Mouse (Mus musculus) yolk sac, embryonic 10.5 days (tissue): Measurements from ENCODE around the gene 4933425L06Rik.

ENCODE experiments used
- DNase-seq: peaks from one replicate; pipeline ENCODE4 v3.0.0-alpha.2; 2017; ENCODE audit warnings: low spot score

Gene 4933425L06Rik

GRCm38 (mm10) chr13:105081862-105082261, at the start of gene 4933425L06Rik:
Gene 4933425L06Rik (plus strand): TSS chr13:105082122.
- DNase-seq: no peak

GRCm38 (mm10) chr13:105037816-105038215, 44.1 kb upstream of the 4933425L06Rik start:
- no peak for DNase-seq

- no peak for DNase-seq
These were observed 43.6 kb upstream of the 4933425L06Rik start for GRCm38 (mm10) chr13:105038334-105038733.

- DNase-seq: no peak
These were observed 38.0 kb upstream of the 4933425L06Rik start for GRCm38 (mm10) chr13:105043882-105044281.

- no peak for DNase-seq
These were observed 34.5 kb upstream of the 4933425L06Rik start for GRCm38 (mm10) chr13:105047377-105047776.

- DNase-seq: no peak
These were observed 33.3 kb upstream of the 4933425L06Rik start for GRCm38 (mm10) chr13:105048662-105049061.

- no peak for DNase-seq
These were observed 30.5 kb upstream of the 4933425L06Rik start for GRCm38 (mm10) chr13:105051432-105051831.

GRCm38 (mm10) chr13:105053618-105054017, 28.3 kb upstream of the 4933425L06Rik start:
- no peak for DNase-seq

GRCm38 (mm10) chr13:105054181-105054940, 27.6 kb upstream of the 4933425L06Rik start, which contains the start of gene Rgs7bp:
Gene Rgs7bp (minus strand): TSS chr13:105054930.
- peak; percentile 67 for DNase-seq

GRCm38 (mm10) chr13:105054941-105055309, 27.0 kb upstream of the 4933425L06Rik start:
- DNase-seq: no peak

GRCm38 (mm10) chr13:105055374-105055773, 26.5 kb upstream of the 4933425L06Rik start:
- peak; percentile 14 for DNase-seq

GRCm38 (mm10) chr13:105066119-105066518, 15.8 kb upstream of the 4933425L06Rik start:
- no peak for DNase-seq

- DNase-seq: no peak
These were observed 14.8 kb upstream of the 4933425L06Rik start for GRCm38 (mm10) chr13:105066890-105067845.

- DNase-seq: no peak
These were observed 7.4 kb downstream of the 4933425L06Rik start for GRCm38 (mm10) chr13:105089276-105089675.

- DNase-seq: no peak
These were observed 14.4 kb downstream of the 4933425L06Rik start for GRCm38 (mm10) chr13:105096316-105096715.

GRCm38 (mm10) chr13:105100705-105101104, 18.8 kb downstream of the 4933425L06Rik start:
- no peak for DNase-seq

- DNase-seq: no peak
These were observed 22.5 kb downstream of the 4933425L06Rik start for GRCm38 (mm10) chr13:105104385-105104784.

GRCm38 (mm10) chr13:105111599-105111998, 29.7 kb downstream of the 4933425L06Rik start:
- no peak for DNase-seq

- DNase-seq: no peak
These were observed 39.7 kb downstream of the 4933425L06Rik start for GRCm38 (mm10) chr13:105121617-105122016.

- no peak for DNase-seq
These were observed 40.2 kb downstream of the 4933425L06Rik start for GRCm38 (mm10) chr13:105122092-105122491.

GRCm38 (mm10) chr13:105130080-105130479, 48.2 kb downstream of the 4933425L06Rik start:
- DNase-seq: no peak

- DNase-seq: no peak
These were observed 50.4 kb downstream of the 4933425L06Rik start for GRCm38 (mm10) chr13:105132370-105132769.

GRCm38 (mm10) chr13:105132776-105133175, 50.9 kb downstream of the 4933425L06Rik start:
- no peak for DNase-seq
